Mouse (Mus musculus): ENCODE measurements around the gene Rab11fip5. TPM values are rescaled to one million over a fixed set of nuclear protein-coding genes. Genes with fewer than 3 reads are reported as not detected.

Rab11fip5 gene
- polyA plus RNA-seq, 1 experiment from 2014 or later = 12.2 TPM

GRCm38 (mm10) chr6:85341814-85342501, 32.5 kb downstream of the Rab11fip5 start:
- Histone ChIP-seq H3K9me3 (no peaks in the 10 kb centered on the region), H3K4me1 (replicated peaks) (no peaks in the 10 kb centered on the region), H3K9ac (replicated peaks) (no peak overlapping the region), H3K4me2 (replicated peaks) (no peak overlapping the region), H3K27me3 (no peaks in the 10 kb centered on the region), H3K27ac (no peak overlapping the region), H3K36me3 (peaks cover 20% of the 10 kb centered on the region), H3K4me3 (replicated peaks) (no peak overlapping the region)
- ATAC-seq = no peak
- WGBS = 71% methylated on average over 13 of the region's 13 CpGs

GRCm38 (mm10) chr6:85340184-85340583, 34.2 kb downstream of the Rab11fip5 start:
- H3K36me3 ChIP-seq = peaks cover 29% of the 10 kb centered on the region
- WGBS = 75% methylated on average over 12 of the region's 12 CpGs
- H3K27me3 ChIP-seq = no peaks in the 10 kb centered on the region
- H3K4me3 ChIP-seq (replicated peaks) = no peak overlapping the region
- H3K4me1 ChIP-seq (replicated peaks) = no peaks in the 10 kb centered on the region
- H3K27ac ChIP-seq = no peak overlapping the region
- ATAC-seq = no peak
- H3K9ac ChIP-seq (replicated peaks) = no peak overlapping the region
- no peaks in the 10 kb centered on the region for H3K9me3 ChIP-seq
- no peak overlapping the region for H3K4me2 ChIP-seq (replicated peaks)

GRCm38 (mm10) chr6:85339273-85339901, 35.0 kb downstream of the Rab11fip5 start:
- Histone ChIP-seq H3K27ac (no peak overlapping the region), H3K36me3 (peaks cover 29% of the 10 kb centered on the region), H3K9me3 (no peaks in the 10 kb centered on the region), H3K4me2 (replicated peaks) (no peak overlapping the region), H3K4me3 (replicated peaks) (no peak overlapping the region), H3K9ac (replicated peaks) (no peak overlapping the region), H3K4me1 (replicated peaks) (no peaks in the 10 kb centered on the region), H3K27me3 (peaks cover 4% of the 10 kb centered on the region; the same call in 1 of the 2 replicates)
- 80% methylated on average over 1 of the region's 1 CpGs for WGBS
- no peak; the same call in 1 of the 2 replicates for ATAC-seq

- Histone ChIP-seq H3K4me2 (replicated peaks) (no peak overlapping the region), H3K27me3 (peaks cover 4% of the 10 kb centered on the region), H3K27ac (no peak overlapping the region), H3K9ac (replicated peaks) (no peak overlapping the region), H3K4me3 (replicated peaks) (no peak overlapping the region), H3K36me3 (peaks cover 29% of the 10 kb centered on the region), H3K9me3 (no peaks in the 10 kb centered on the region), H3K4me1 (replicated peaks) (peaks cover 12% of the 10 kb centered on the region)
- no peak for ATAC-seq
- 86% methylated on average over 9 of the region's 9 CpGs for WGBS
These were observed 37.5 kb downstream of the Rab11fip5 start for GRCm38 (mm10) chr6:85336944-85337343.

GRCm38 (mm10) chr6:85335352-85335751, 39.1 kb downstream of the Rab11fip5 start:
- WGBS = 49% methylated on average over 3 of the region's 3 CpGs
- Histone ChIP-seq H3K27ac (no peak overlapping the region), H3K9ac (replicated peaks) (no peak overlapping the region), H3K4me1 (replicated peaks) (peaks cover 15% of the 10 kb centered on the region), H3K4me2 (replicated peaks) (no peak overlapping the region), H3K4me3 (replicated peaks) (no peak overlapping the region), H3K9me3 (no peaks in the 10 kb centered on the region), H3K27me3 (peaks cover 15% of the 10 kb centered on the region), H3K36me3 (peaks cover 17% of the 10 kb centered on the region)
- no peak for ATAC-seq

GRCm38 (mm10) chr6:85334851-85335250, 39.6 kb downstream of the Rab11fip5 start:
- Histone ChIP-seq H3K4me2 (replicated peaks) (no peak overlapping the region), H3K36me3 (peaks cover 15% of the 10 kb centered on the region), H3K9me3 (no peaks in the 10 kb centered on the region), H3K4me3 (replicated peaks) (no peak overlapping the region), H3K4me1 (replicated peaks) (peaks cover 15% of the 10 kb centered on the region), H3K9ac (replicated peaks) (no peak overlapping the region), H3K27me3 (peaks cover 15% of the 10 kb centered on the region), H3K27ac (no peak overlapping the region)
- WGBS = 68% methylated on average over 5 of the region's 5 CpGs
- no peak for ATAC-seq

GRCm38 (mm10) chr6:85334251-85334650, 40.2 kb downstream of the Rab11fip5 start:
- Histone ChIP-seq H3K4me2 (replicated peaks) (peak overlapping the region; percentile 95), H3K4me1 (replicated peaks) (peaks cover 15% of the 10 kb centered on the region), H3K9me3 (no peaks in the 10 kb centered on the region), H3K9ac (replicated peaks) (no peak overlapping the region), H3K27me3 (peaks cover 15% of the 10 kb centered on the region), H3K36me3 (peaks cover 15% of the 10 kb centered on the region), H3K4me3 (replicated peaks) (peak overlapping the region; percentile 66; the same call in 1 of the 2 replicates), H3K27ac (no peak overlapping the region)
- ATAC-seq = no peak

- H3K36me3 ChIP-seq = peaks cover 15% of the 10 kb centered on the region
- H3K9ac ChIP-seq (replicated peaks) = peak overlapping the region; percentile 78
- WGBS = 2% methylated on average over 13 of the region's 13 CpGs
- peak overlapping the region; percentile 94 for H3K27ac ChIP-seq
- H3K27me3 ChIP-seq = peaks cover 15% of the 10 kb centered on the region
- H3K9me3 ChIP-seq = no peaks in the 10 kb centered on the region
- no peak for ATAC-seq
- H3K4me2 ChIP-seq (replicated peaks) = peak overlapping the region; percentile 95
- H3K4me1 ChIP-seq (replicated peaks) = peaks cover 15% of the 10 kb centered on the region
- peak overlapping the region; percentile 66 for H3K4me3 ChIP-seq (replicated peaks)
These were observed 40.7 kb downstream of the Rab11fip5 start for GRCm38 (mm10) chr6:85333732-85334131.

GRCm38 (mm10) chr6:85333000-85333669, 41.3 kb downstream of the Rab11fip5 start, which contains the start of gene Sfxn5:
TSS of gene Sfxn5 (minus strand) at chr6:85333422.
- H3K9me3 ChIP-seq = no peaks in the 10 kb centered on the region
- peak; percentile 99 for ATAC-seq
- H3K4me3 ChIP-seq (replicated peaks) = peak within 1 kb of the TSS; percentile 66
- peak within 1 kb of the TSS; percentile 94 for H3K27ac ChIP-seq
- peaks cover 15% of the 10 kb centered on the region for H3K27me3 ChIP-seq
- under 1% methylated on average over 49 of the region's 49 CpGs for WGBS
- peaks cover 15% of the 10 kb centered on the region for H3K36me3 ChIP-seq
- H3K4me1 ChIP-seq (replicated peaks) = peaks cover 15% of the 10 kb centered on the region
- H3K4me2 ChIP-seq (replicated peaks) = peak within 1 kb of the TSS; percentile 95
- peak within 1 kb of the TSS; percentile 78 for H3K9ac ChIP-seq (replicated peaks)

- Histone ChIP-seq H3K9ac (replicated peaks) (peak overlapping the region; percentile 78), H3K9me3 (no peaks in the 10 kb centered on the region), H3K4me2 (replicated peaks) (peak overlapping the region; percentile 95), H3K4me3 (replicated peaks) (peak overlapping the region; percentile 66), H3K27me3 (peaks cover 15% of the 10 kb centered on the region), H3K4me1 (replicated peaks) (peaks cover 15% of the 10 kb centered on the region), H3K27ac (peak overlapping the region; percentile 94), H3K36me3 (peaks cover 13% of the 10 kb centered on the region)
- WGBS = under 1% methylated on average over 41 of the region's 41 CpGs
- ATAC-seq = peak; percentile 60
These were observed 42.0 kb downstream of the Rab11fip5 start for GRCm38 (mm10) chr6:85332351-85332999.

- 8% methylated on average over 8 of the region's 8 CpGs for WGBS
These were observed 42.7 kb downstream of the Rab11fip5 start for GRCm38 (mm10) chr6:85331736-85332135.

More at GRCm38 (mm10) chr6:85331736-85332135, 42.7 kb downstream of the Rab11fip5 start:
- Histone ChIP-seq H3K9me3 (no peaks in the 10 kb centered on the region), H3K36me3 (peaks cover 7% of the 10 kb centered on the region), H3K4me2 (replicated peaks) (peak overlapping the region; percentile 95), H3K27ac (no peak overlapping the region), H3K4me1 (replicated peaks) (peaks cover 15% of the 10 kb centered on the region), H3K27me3 (peaks cover 15% of the 10 kb centered on the region), H3K4me3 (replicated peaks) (peak overlapping the region; percentile 66), H3K9ac (replicated peaks) (no peak overlapping the region; the same call in 1 of the 2 replicates)
- no peak for ATAC-seq

Data from midbrain, embryonic 13.5 days (tissue).